Mouse (Mus musculus) mesoderm, embryonic 11.5 days (tissue): ENCODE measurements around the gene Gck.
A peak's percentile ranks its signal among the peaks of the same experiment; 100 is the strongest.

ENCODE experiments used
- DNase-seq: peaks from one replicate; pipeline ENCODE4 v3.0.0-alpha.2; 2012; ENCODE audit warnings: low read depth, low spot score

Gck gene

GRCm38 (mm10) chr11:5949586-5950352 lies at the start of gene Gck:
Gene Gck, minus strand, starts transcription at chr11:5950081.
- no peak for DNase-seq

GRCm38 (mm10) chr11:5998472-5998871 lies 48.6 kb upstream of the Gck start:
- DNase-seq, result no peak

GRCm38 (mm10) chr11:5995989-5996388 lies 46.1 kb upstream of the Gck start:
- peak; percentile 85 for DNase-seq

GRCm38 (mm10) chr11:5994880-5995279 lies 45.0 kb upstream of the Gck start:
- DNase-seq, result no peak

- DNase-seq, result no peak
These were observed 44.3 kb upstream of the Gck start for GRCm38 (mm10) chr11:5994212-5994611.

- peak; percentile 74 for DNase-seq
These were observed 41.0 kb upstream of the Gck start for GRCm38 (mm10) chr11:5990910-5991309.

- DNase-seq, result no peak
These were observed 40.2 kb upstream of the Gck start for GRCm38 (mm10) chr11:5989954-5990593.

- DNase-seq, result no peak
These were observed 38.2 kb upstream of the Gck start for GRCm38 (mm10) chr11:5988126-5988525.

- DNase-seq, result no peak
These were observed 33.7 kb upstream of the Gck start for GRCm38 (mm10) chr11:5983629-5984028.

- no peak for DNase-seq
These were observed 31.4 kb upstream of the Gck start for GRCm38 (mm10) chr11:5981323-5981722.

- DNase-seq, result no peak
These were observed 30.7 kb upstream of the Gck start for GRCm38 (mm10) chr11:5980561-5980960.

GRCm38 (mm10) chr11:5980108-5980507 lies 30.2 kb upstream of the Gck start:
- DNase-seq, result no peak

- DNase-seq, result no peak
These were observed 29.2 kb upstream of the Gck start for GRCm38 (mm10) chr11:5979088-5979487.

GRCm38 (mm10) chr11:5976106-5976505 lies 26.2 kb upstream of the Gck start:
- no peak for DNase-seq

- no peak for DNase-seq
These were observed 25.2 kb upstream of the Gck start for GRCm38 (mm10) chr11:5975068-5975467.

GRCm38 (mm10) chr11:5974053-5974452 lies 24.2 kb upstream of the Gck start:
- DNase-seq, result no peak

GRCm38 (mm10) chr11:5973151-5973550 lies 23.3 kb upstream of the Gck start:
- DNase-seq, result no peak

GRCm38 (mm10) chr11:5971202-5971601 lies 21.3 kb upstream of the Gck start:
- no peak for DNase-seq

GRCm38 (mm10) chr11:5968223-5968622 lies 18.3 kb upstream of the Gck start:
- DNase-seq, result no peak

GRCm38 (mm10) chr11:5966751-5967150 lies 16.9 kb upstream of the Gck start:
- no peak for DNase-seq

GRCm38 (mm10) chr11:5965865-5966264 lies 16.0 kb upstream of the Gck start:
- no peak for DNase-seq

- DNase-seq, result no peak
These were observed 10.2 kb upstream of the Gck start for GRCm38 (mm10) chr11:5960051-5960450.

GRCm38 (mm10) chr11:5955546-5956276 lies 5.8 kb upstream of the Gck start, which contains the start of gene Ykt6:
Gene Ykt6, plus strand, starts transcription at chr11:5955693.
- peak; percentile 96 for DNase-seq
